ENCODE assay signal across 10 mouse cellular contexts in genomic region chr8:91019726-91020125, GRCm38 (mm10). TPM values are rescaled to one million over a fixed set of nuclear protein-coding genes. Genes with fewer than 3 reads are reported as not detected.
DNase-seq lines count a peak whose midpoint lies in the region; ATAC-seq lines count a peak whose summit lies in the region.
"Had no signal": no experiment of that assay in that cellular context is flagged by ENCODE, and none has a peak within 500 bp of the region (broad histone marks: within the 10 kb centered on the region; RNA-seq: fewer than 3 reads in every experiment).

No protein-coding gene starts in this region.

- peak; percentile 58; the same call in 1 of the 2 replicates for ATAC-seq in hindbrain, embryonic 16.5 days
- no peak for ATAC-seq in limb, embryonic 11.5 days (ENCODE audit: insufficient number of reproducible peaks, low FRiP score, low TSS enrichment, low read depth)

- no peaks in the 10 kb centered on the region for H3K27me3 ChIP-seq in hindbrain, embryonic 16.5 days (replicated peaks; ENCODE audit: control insufficient read depth, insufficient read depth, low read length)
- H3K27me3 ChIP-seq in limb, embryonic 11.5 days (ENCODE audit: control insufficient read depth, insufficient read depth, low read length), result no peaks in the 10 kb centered on the region
- H3K27me3 ChIP-seq: heart, embryonic 13.5 days; stomach, embryonic 15.5 days had no signal

- no peak overlapping the region for H3K4me3 ChIP-seq in hindbrain, embryonic 16.5 days (ENCODE audit: low read length)
- no peak overlapping the region for H3K4me3 ChIP-seq in limb, embryonic 11.5 days (ENCODE audit: low read depth, low read length)
- H3K4me3 ChIP-seq: heart, embryonic 13.5 days; stomach, embryonic 15.5 days had no signal

- H3K27ac ChIP-seq in hindbrain, embryonic 16.5 days (ENCODE audit: low read depth, low read length), result no peak overlapping the region
- H3K27ac ChIP-seq in limb, embryonic 11.5 days (replicated peaks; ENCODE audit: low read depth, low read length), result no peak overlapping the region
- H3K27ac ChIP-seq: heart, embryonic 13.5 days; stomach, embryonic 15.5 days had no signal

- H3K36me3 ChIP-seq in hindbrain, embryonic 16.5 days (ENCODE audit: control insufficient read depth, insufficient read depth, low read length), result peaks cover 59% of the 10 kb centered on the region
- H3K36me3 ChIP-seq in limb, embryonic 11.5 days (ENCODE audit: control insufficient read depth, insufficient read depth, low read length), result peaks cover 19% of the 10 kb centered on the region

- no peak overlapping the region for H3K4me2 ChIP-seq in hindbrain, embryonic 16.5 days (ENCODE audit: low read length)
- no peak overlapping the region for H3K4me2 ChIP-seq in limb, embryonic 11.5 days (ENCODE audit: low read depth, severe bottlenecking)
- H3K4me2 ChIP-seq: heart, embryonic 13.5 days; stomach, embryonic 15.5 days had no signal

- 6% methylated on average over 2 of the region's 2 CpGs for WGBS in hindbrain, embryonic 16.5 days
- 15% methylated on average over 2 of the region's 2 CpGs for WGBS in limb, embryonic 11.5 days

- no peaks in the 10 kb centered on the region for H3K4me1 ChIP-seq in hindbrain, embryonic 16.5 days (ENCODE audit: control insufficient read depth, insufficient read depth, low read depth, low read length)
- H3K4me1 ChIP-seq in limb, embryonic 11.5 days (ENCODE audit: control insufficient read depth, insufficient read depth, low read length), result no peaks in the 10 kb centered on the region
- H3K4me1 ChIP-seq: heart, embryonic 13.5 days; stomach, embryonic 15.5 days had no signal

- DNase-seq in urinary bladder, adult 18-20 months (ENCODE audit: low spot score in 2 of 2), result peak; percentile 31 to 38
- no peak for DNase-seq in urinary bladder, postnatal 10 days (ENCODE audit: low spot score)
- DNase-seq in c-Kit-negative CD71-positive TER-119-positive erythroid progenitor cells, embryonic 14.5 days (ENCODE audit: low read depth, low spot score), result peak; percentile 48
- peak; percentile 33 for DNase-seq in fibroblast of lung, adult 2 months (ENCODE audit: low read depth)
- peak; percentile 86 for DNase-seq in limb, embryonic 11.5 days (ENCODE audit: low spot score)
- peak; percentile 43 for DNase-seq in ovary, postnatal 36 days (ENCODE audit: low spot score)
- peak; percentile 77 for DNase-seq in thymus, postnatal 14 days

- no peaks in the 10 kb centered on the region for H3K9me3 ChIP-seq in hindbrain, embryonic 16.5 days (ENCODE audit: control insufficient read depth, low read length)
- no peaks in the 10 kb centered on the region for H3K9me3 ChIP-seq in limb, embryonic 11.5 days (ENCODE audit: control insufficient read depth, low read length)
- H3K9me3 ChIP-seq: heart, embryonic 13.5 days; stomach, embryonic 15.5 days had no signal

- no peak overlapping the region for H3K9ac ChIP-seq in hindbrain, embryonic 16.5 days (ENCODE audit: low read depth, low read length)
- no peak overlapping the region for H3K9ac ChIP-seq in limb, embryonic 11.5 days (ENCODE audit: low read length)
- H3K9ac ChIP-seq: heart, embryonic 13.5 days; stomach, embryonic 15.5 days had no signal

RNA-seq across cellular contexts. Expression of gene Rbl2, which starts 50.1 kb away (rescaled TPM):
- 20.0 and 22.8 TPM in 2 replicates for polyA plus RNA-seq in hindbrain, embryonic 16.5 days (2015; fragmentation: Nextera tagmentation; extraction: Ambion mirVana)
- polyA plus RNA-seq in limb, embryonic 11.5 days (2014; fragmentation: Nextera tagmentation; extraction: Ambion mirVana), result 8.6 and 8.8 TPM in 2 replicates
